Mouse (Mus musculus): Measurements from ENCODE around the gene Brd3.

Brd3 gene

GRCm38 (mm10) chr2:27426406-27426854, 81.0 kb downstream of the Brd3 start:
- DNase-seq (ENCODE audit: low spot score) = no peak

- DNase-seq (ENCODE audit: low spot score) = no peak
Measured at GRCm38 (mm10) chr2:27425751-27426405, 81.6 kb downstream of the Brd3 start.

GRCm38 (mm10) chr2:27425161-27425611, 82.3 kb downstream of the Brd3 start:
- DNase-seq (ENCODE audit: low spot score) = peak; percentile 56

- no peak for DNase-seq (ENCODE audit: low spot score)
Measured at GRCm38 (mm10) chr2:27423596-27423995, 83.9 kb downstream of the Brd3 start.

DNA sequence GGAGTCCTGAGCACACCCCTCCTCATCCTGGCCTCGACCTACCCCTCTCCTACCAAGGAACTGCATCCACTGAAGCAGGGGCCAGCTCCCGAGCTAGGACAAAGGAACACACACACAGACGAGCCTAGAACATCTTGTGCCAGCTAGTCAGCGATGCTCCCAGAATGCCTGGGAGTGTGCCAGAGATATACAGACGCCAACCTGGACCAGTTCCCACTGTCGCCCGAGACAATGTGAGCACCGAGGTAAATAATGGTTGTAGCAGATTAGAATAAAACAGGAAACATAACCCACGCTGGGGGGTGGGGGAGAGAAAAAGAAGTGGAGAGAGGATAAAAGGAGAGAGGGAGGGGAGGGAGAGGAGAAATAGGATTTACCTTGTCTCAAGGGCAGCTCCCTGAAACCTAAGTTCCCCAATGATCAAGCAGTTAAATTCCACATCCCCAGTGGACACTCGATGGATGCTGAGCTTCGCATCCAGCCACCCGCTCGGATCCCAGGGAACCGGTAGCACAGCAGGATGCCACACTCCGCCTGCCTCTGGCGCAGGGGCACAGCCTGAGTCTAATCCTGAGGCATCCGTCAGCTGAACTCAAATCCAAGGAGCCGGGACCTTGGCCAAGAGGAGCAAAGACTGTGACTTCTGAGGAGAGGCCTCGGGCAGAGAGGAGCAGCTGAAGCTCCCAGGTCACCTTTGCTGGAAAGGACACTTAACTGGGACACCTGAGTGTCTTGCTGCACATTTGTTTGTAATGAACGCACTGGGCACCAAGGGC, 86.0 kb downstream of the Brd3 start:
- peak; percentile 68 for DNase-seq (ENCODE audit: low spot score)

- DNase-seq (ENCODE audit: low spot score) = no peak
Measured at GRCm38 (mm10) chr2:27418577-27419070, 88.8 kb downstream of the Brd3 start.

GRCm38 (mm10) chr2:27417648-27418153, 89.8 kb downstream of the Brd3 start:
- no peak for DNase-seq (ENCODE audit: low spot score)

DNA sequence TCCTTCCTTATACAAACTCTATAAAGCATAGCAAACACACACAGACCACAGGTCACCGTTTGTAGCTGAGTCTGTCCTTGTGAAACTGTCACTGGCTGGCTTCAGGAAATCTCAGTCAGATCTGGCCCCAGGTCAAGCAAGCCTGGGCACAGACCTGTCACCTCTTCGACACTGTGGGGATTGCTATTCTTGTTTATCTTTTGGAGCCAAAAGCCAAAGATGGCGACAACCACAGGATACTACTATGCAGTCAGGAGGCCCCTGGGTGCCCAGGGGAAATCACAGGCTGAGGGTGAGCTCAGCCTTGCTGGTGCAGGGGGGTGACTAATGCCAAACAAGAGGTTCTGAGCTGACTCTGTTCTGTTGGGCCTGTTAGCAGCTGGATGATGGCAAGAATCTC, 91.0 kb downstream of the Brd3 start:
- DNase-seq (ENCODE audit: low spot score) = no peak

DNA sequence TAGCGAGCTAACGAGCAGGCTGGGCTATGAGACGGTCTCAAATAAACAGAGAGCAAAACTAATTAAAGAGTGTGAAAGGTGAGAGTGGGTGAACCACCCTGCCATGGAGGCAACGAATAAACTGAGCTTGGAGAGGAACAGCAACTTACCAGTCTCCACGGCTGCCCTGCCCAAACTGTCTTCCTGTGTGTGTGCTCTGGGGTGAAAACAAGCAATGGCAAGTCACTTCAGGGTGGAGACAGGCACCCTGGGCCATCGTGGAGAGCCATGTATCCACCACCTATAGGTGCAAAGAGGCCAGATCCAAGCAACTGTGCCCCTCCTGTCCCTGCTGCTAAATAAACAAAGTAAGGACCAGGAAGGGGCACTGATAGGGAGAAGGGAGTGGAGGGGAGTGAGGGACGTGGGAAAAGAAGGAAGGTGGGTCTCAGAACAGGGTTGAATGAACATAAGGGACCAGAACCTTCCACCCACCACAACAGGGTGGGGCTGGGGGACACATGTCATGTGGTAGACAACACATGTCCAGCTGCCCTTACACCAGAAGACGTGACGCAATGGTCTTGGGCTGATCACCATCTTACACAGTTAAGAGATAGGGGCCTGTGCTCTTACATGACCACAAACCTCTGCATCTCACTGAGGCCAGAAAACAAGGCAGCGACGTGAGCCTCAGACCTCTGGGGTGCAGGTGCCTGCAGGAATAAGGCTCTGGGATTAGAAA, 92.2 kb downstream of the Brd3 start:
- no peak for DNase-seq (ENCODE audit: low spot score)

- DNase-seq (ENCODE audit: low spot score) = no peak
Measured at GRCm38 (mm10) chr2:27413936-27414657, 93.4 kb downstream of the Brd3 start.

- no peak for DNase-seq (ENCODE audit: low spot score)
Measured at GRCm38 (mm10) chr2:27413582-27413935, 93.9 kb downstream of the Brd3 start.

GRCm38 (mm10) chr2:27412245-27412800, 95.1 kb downstream of the Brd3 start:
- no peak for DNase-seq (ENCODE audit: low spot score)

DNA sequence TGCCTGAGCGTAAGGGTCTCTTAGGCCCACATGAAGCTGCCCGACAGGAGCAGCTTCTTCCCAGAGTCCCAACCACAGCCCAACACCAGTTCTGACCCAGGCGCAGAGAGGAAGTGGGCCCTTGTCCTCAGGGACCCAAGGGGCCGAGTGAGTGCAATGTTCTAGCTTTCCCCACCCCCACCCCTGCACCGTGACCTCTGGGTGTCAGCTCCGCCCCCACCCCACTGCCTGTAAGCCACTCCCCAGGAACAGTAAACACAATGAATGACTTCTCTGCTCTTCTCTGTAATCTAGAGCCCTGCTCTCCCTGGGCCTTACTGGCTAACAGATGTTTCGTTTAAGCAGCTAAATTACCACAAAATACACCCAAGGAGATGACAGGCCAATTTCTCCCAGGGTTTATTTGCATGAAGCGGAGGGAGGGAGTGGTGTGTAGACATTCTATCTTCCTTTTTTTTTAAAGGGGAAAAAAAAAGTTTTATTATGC, 95.7 kb downstream of the Brd3 start:
- peak; percentile 18 for DNase-seq (ENCODE audit: low spot score)

GRCm38 (mm10) chr2:27410518-27411140, 96.8 kb downstream of the Brd3 start:
- no peak for DNase-seq (ENCODE audit: low spot score)

DNA sequence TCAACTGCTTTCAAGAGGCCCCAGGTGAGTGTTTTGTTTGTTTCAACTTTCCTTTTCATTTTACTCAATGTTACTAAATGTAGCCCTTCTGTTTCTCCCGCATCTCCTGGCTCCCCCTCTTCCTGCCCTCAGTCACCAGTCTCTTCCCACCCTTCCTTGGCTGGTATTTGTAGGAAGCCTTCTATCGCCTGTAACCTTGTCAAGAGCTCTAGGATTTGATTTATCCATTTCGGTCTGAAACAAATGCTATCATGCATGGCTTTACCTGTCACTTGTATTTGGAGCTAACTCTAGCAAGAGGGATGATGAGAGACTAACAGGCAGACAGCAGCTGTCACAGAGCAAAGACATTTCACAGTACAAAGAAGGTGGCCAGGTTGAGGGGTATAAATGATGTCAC, 99.3 kb downstream of the Brd3 start:
- DNase-seq (ENCODE audit: low spot score) = no peak

- no peak for DNase-seq (ENCODE audit: low spot score)
Measured at GRCm38 (mm10) chr2:27406928-27407327, 100.5 kb downstream of the Brd3 start.

DNA sequence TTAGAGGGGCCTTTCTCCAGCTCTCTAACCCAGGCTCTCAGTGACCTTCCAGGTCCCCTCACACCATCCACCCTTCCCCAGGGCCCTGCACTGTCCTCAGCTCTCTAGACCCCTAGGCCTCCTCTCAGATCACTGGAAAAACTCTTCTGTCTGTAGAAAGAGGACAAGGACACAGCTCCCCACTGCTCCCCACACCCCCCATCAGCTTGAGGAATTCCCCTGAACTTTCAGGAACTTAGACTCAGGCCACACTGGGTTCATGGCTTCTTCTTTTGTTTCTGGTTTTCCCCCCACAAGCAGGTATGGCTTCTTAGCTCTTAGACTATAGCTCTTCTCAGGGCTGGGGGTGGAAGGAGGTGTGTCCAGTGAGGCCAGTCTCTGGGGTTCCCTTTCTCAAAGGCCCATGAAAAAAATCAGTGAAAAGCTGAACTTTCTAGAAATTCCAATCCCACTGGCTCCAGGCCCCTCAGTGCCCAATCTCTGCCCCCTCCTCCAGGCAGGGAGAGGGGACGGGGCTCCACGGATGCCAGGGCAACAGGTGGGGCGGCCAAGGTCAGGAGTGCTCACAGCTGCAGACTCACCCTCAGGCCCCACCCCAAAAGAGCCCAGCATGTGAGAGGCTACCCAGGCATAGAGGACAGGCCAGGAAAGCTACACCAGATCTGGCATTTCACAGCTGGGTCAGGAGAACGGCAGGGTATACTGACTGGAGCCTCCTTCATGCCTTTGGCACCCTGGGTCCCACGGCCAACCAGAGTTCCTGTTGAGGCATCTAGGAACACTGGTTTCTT, 102.2 kb downstream of the Brd3 start:
- no peak for DNase-seq (ENCODE audit: low spot score)

GRCm38 (mm10) chr2:27404375-27405093, 102.9 kb downstream of the Brd3 start:
- no peak for DNase-seq (ENCODE audit: low spot score)

DNA sequence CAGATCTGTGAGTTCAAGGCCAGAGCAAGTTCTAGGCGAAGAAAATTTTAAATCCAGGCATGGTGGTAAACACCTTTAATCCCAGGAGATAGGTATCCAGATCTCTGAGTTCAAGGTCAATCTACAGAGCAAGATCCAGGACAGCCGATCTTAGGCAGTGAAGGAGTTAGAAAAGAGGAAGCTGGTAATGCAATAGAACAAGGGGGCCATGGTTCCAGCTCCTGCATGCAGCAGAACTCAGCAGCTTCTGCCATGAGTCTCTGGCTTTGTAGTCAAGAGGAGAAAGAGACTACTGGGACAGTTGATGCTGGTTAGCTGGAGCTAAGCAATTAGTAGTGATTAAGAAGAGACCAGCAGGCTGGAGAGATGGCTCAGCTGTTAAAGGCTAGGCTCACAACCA, 105.9 kb downstream of the Brd3 start:
- no peak for DNase-seq (ENCODE audit: low spot score)
